Mouse (Mus musculus) bone marrow macrophage, adult 2 months (primary cell): ENCODE data around the gene Armc8. TPM values are rescaled to one million over a fixed set of nuclear protein-coding genes. Genes with fewer than 3 reads are reported as not detected.

ENCODE experiments used
- H3K27ac ChIP-seq: 2 replicates; pipeline ENCODE4 v1.5.1; 2012; ENCODE audit warnings: low read depth, low read length; ENCODE audit not compliant: insufficient read depth
- H3K4me1 ChIP-seq: 2 replicates; pipeline ENCODE4 v1.6.1; 2012; ENCODE audit warnings: low read length; ENCODE audit not compliant: control insufficient read depth, insufficient read depth
- H3K4me3 ChIP-seq: 2 replicates; pipeline ENCODE4 v1.5.1; 2012; ENCODE audit warnings: mild to moderate bottlenecking, low read length, moderate library complexity; ENCODE audit not compliant: insufficient read depth
- CTCF ChIP-seq: IDR thresholded peaks from 2 replicates; pipeline ENCODE4 v1.5.1; 2012; ENCODE audit warnings: low read depth, mild to moderate bottlenecking, low read length, moderate library complexity
- POLR2A ChIP-seq: IDR thresholded peaks from 2 replicates; pipeline ENCODE4 v1.6.1; 2012; ENCODE audit warnings: mild to moderate bottlenecking, low read depth, low read length, borderline replicate concordance
- polyA plus RNA-seq: library from polyadenylated mRNA; stranded (reverse); fragments of >200 nt; gene quantifications from 2 replicates; pipeline ENCODE4 v1.2.4, GENCODE M21; 2012; ENCODE audit not compliant: missing spikeins, insufficient read depth, insufficient read length

The Armc8 gene
- polyA plus RNA-seq, 1 experiment = 17.4 TPM

DNA sequence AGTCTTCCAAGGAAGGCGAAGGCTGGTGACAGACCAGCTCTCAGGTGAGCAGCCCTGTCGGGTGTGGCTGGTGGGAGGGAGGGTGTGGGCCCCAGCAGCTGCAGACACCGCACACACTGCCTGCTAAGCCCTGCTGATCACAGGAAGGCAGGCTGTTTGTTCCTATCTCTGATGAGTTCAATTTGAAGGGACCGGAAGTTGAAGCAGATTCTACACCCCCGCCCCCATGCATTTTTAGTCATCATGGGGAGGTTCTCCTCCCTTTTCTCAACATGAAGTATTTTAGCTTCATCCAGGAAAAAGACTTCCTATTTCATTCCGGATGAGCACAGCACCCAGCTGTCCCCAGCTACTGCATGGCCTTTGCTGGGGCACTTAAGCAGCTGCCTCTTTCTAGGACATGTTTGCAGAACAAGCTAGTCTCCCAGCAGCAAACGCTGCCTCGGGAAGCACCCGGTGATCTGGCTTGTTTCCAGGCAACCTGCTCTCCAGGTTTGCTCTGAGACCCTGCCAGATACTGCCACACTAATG lies 89.5 kb downstream of the Armc8 start:
- Histone ChIP-seq H3K27ac (no peak overlapping the region), H3K4me1 (no peaks in the 10 kb centered on the region), H3K4me3 (no peak overlapping the region)
- TF ChIP-seq POLR2A = no peak

DNA sequence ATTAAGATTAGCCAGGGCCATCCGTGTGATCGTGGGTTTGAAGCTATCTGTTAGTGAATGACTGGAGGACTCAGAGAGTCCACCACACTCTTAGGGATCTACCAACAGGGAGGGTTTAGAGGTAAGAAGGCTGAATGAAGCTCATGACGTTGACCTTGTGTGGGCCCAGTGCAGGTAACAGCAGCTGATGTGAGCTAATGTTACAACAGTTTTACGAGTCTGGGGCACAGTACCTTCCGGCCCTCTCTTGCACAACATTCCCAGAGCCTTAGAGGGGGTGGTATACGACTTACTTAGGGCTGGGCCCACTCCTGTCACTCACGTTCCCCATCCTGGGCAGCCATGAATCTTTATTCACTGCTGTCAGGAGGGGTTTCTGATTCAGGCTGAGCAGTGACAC lies 97.4 kb downstream of the Armc8 start:
- Histone ChIP-seq H3K27ac (no peak overlapping the region), H3K4me1 (no peaks in the 10 kb centered on the region), H3K4me3 (no peak overlapping the region)
- TF ChIP-seq POLR2A = no peak
- TF ChIP-seq CTCF = no peak

DNA sequence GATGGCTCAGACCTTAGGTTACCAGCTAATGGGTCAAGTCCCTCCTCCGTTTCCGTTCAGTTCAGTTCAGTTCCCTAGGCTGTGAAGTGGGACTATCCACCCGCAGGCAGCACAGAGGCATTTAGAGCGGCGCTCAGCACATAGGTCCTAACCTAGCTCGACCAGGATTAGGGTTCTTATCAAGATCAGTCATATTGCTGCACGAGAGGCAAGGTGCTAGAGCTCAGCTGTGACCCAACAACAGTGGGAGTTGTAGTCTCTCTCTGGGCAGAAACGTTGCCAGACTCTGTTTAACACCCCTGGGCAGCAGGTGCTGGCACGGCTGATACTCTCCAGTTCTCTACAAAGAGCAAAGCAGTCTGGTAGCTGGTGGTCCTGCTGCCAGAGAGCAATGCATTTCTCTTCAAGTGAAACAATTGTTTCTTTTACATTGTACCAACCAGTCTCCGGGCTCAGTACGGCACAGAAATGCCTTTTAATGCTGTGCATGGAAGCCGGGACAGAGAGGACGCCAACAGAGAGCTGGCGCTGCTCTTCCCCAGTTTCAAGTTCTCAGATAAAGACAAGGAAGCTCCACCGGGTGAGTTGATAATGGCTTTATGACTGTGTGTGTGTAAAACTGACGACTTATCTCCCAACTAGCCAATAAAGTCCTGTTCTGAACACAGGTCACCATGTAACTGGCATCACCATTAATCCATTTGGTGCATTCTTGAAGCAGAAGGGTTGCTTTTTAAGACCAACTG lies 98.2 kb downstream of the Armc8 start:
- no peak overlapping the region for H3K27ac ChIP-seq
- no peak overlapping the region for H3K4me3 ChIP-seq
- TF ChIP-seq POLR2A (no peak), CTCF (no peak)
- H3K4me1 ChIP-seq = no peaks in the 10 kb centered on the region

DNA sequence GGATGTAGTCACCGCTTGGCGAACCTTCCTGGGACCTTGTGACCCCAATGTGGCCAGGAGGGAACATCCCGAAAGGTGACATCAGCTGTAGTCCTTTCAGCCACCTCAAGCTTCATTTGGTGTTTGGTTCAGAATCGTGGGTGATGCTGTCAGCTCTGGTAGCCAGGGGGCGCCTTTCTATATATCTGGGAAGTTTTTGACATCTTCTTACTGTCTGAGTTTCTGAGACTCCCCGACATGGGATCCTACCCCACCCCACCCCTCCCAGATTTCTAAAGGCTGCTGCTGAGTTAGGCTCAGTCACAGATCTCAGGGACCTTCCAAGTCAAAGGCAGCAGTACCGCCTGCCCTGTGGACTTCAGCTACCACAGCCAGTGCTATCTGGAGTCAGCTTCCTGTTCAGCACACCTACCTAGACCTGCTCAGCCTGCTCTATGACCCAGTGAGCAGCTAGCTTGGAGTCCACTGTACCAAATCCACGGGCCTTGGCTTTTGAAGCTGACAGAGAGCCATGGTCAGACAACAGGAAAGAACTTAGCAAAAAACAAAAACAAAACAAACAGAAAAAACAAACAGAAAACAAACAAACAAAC lies 98.9 kb downstream of the Armc8 start:
- TF ChIP-seq CTCF = no peak; the same call in 1 of the 2 replicates
- no peak for TF ChIP-seq POLR2A
- no peak overlapping the region for H3K27ac ChIP-seq
- no peaks in the 10 kb centered on the region for H3K4me1 ChIP-seq
- no peak overlapping the region for H3K4me3 ChIP-seq

DNA sequence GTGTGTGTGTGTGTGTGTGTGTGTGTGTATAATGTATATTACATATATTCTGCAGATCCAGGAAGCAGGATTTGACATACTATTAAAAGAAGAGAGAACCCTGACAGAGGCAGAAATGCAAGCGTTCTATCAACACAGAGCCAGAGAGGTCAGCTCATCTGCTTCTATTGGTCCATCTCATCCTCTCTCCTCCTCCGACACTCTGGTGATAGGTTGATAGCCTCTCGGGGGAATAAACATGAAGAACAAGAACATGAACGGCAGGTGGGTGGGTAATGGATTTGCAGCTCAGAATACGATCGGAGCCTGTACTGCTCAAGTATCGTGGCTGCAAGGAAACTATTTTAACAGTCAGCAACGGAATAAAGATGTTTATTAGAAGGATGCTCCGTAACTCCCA lies 100.1 kb downstream of the Armc8 start:
- no peak overlapping the region for H3K27ac ChIP-seq
- H3K4me3 ChIP-seq = no peak overlapping the region
- no peaks in the 10 kb centered on the region for H3K4me1 ChIP-seq
- TF ChIP-seq CTCF = no peak
- TF ChIP-seq POLR2A = no peak

DNA sequence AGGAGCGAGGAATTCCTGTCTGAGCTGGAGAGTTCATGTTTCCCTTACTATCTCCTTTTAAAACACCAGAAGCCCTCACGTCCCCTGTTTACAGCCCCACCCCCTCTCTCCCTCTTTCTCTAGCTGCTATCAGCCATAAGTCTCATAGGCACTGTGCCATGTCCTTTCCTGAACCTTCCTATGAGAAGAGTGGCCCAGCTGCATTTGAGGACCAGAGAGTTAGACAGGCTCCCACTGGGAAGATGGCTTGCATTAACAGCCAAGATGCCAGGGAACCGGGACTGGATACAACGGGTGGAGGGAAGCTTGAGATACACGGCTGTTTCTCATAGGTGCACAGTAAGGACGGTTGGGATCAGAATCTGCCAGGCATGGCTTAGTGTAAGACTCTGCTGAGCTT lies 103.8 kb downstream of the Armc8 start:
- Histone ChIP-seq H3K4me3 (no peak overlapping the region), H3K27ac (no peak overlapping the region), H3K4me1 (no peaks in the 10 kb centered on the region)
- TF ChIP-seq POLR2A = no peak

DNA sequence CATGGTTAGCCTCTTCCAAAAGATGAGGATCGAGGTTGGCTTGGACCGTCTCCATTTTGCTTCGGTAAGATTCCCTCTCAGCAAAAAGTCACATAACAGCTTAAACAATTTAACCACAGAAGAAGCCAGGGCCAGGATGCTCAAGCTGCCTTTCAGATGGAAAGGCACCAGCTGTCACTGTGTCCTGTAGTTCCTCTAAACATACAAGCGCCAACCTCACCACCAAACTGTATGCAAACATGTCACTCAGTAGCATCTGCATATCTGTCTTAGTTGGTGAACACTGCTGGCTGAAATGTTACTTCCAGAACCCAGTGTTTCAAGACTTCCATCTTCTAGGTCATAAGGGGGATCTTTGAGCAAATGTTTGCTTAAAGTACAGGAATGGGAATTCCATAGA lies 109.0 kb downstream of the Armc8 start:
- no peaks in the 10 kb centered on the region for H3K4me1 ChIP-seq
- H3K27ac ChIP-seq = no peak overlapping the region
- TF ChIP-seq POLR2A (no peak), CTCF (no peak)
- no peak overlapping the region for H3K4me3 ChIP-seq

DNA sequence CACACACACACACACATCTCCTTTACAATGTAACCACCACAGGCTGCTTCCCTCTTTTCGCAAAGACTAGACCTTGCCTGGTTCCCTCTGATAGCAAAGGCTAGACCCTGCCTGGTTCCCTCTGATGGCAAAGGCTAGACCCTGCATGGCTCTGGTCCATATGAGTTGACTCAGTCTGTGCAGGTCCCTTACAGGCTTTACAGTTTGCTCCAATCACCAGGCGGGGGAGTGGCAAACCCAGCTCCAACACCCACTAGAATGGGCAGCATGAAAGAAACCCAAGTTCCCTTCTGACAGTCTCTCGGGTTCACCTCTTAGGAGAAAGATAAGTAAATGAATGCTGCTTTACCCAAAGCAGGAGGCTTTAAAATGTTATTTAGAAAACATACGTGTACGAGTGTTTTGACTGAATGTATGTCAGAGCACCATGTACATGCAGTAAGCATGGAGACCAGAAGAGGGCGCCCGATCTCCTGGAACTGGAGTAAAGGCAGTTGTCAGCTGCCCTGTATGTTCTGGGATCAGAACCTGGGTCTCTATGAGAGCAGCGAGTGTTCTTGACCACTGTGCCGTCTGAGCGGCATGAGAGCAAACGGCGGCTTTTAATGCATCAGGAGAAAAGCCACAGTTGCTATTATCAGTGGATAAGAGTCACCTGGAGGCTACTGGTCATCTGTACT lies 110.0 kb downstream of the Armc8 start:
- Histone ChIP-seq H3K27ac (no peak overlapping the region), H3K4me3 (no peak overlapping the region), H3K4me1 (no peaks in the 10 kb centered on the region)
- TF ChIP-seq POLR2A (no peak), CTCF (peak; percentile 57)

DNA sequence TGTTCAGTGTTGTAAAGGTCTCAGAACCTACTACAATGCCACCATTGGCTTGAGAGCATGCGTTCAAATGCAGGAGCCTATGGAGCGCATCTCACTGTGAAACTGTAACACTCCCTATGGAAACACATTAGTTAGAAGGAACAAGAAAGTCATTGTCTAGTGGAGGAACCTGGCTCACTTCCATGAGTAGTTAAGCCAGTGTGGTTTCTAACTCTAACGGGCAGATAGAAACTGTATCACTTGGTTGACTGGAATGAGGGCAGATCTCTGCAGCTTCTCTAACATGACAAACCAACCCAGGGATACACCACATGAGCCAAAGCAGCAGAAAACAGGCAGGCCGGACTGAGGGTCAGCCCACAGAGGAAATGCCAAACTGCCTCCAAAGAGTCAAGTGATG lies 114.5 kb downstream of the Armc8 start:
- H3K4me1 ChIP-seq = no peaks in the 10 kb centered on the region
- TF ChIP-seq CTCF = no peak
- no peak for TF ChIP-seq POLR2A
- no peak overlapping the region for H3K4me3 ChIP-seq
- no peak overlapping the region for H3K27ac ChIP-seq

DNA sequence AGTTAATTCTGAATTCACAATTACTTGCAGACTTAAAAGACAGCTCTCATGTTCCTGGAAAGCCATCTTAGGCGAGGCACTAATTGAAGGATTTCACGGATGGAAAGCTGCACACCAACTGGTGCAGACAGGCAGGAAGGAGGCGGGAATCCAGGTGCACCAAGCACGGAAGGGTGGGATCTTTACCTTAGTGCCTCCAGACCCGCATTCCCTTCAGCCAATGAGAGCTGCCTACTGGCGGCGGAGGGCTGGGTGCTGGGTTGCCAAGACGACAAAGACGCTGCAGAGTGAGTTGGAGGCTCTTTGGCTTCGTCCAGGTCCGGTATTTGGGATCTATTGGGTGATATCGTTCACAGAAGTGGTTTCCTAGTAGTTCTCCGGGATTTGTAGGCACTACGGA lies 117.5 kb downstream of the Armc8 start, which contains the start of gene Nme9:
Nme9 (plus strand) TSS at position 315 of the 400 bp plus-strand sequence.
- no peak within 1 kb of the TSS for H3K4me3 ChIP-seq
- H3K27ac ChIP-seq = no peak within 1 kb of the TSS
- H3K4me1 ChIP-seq = no peaks in the 10 kb centered on the region
- no peak for TF ChIP-seq POLR2A
- no peak for TF ChIP-seq CTCF
